Comparison of ENCODE assay signal across 9 mouse cellular contexts in the genomic region with DNA sequence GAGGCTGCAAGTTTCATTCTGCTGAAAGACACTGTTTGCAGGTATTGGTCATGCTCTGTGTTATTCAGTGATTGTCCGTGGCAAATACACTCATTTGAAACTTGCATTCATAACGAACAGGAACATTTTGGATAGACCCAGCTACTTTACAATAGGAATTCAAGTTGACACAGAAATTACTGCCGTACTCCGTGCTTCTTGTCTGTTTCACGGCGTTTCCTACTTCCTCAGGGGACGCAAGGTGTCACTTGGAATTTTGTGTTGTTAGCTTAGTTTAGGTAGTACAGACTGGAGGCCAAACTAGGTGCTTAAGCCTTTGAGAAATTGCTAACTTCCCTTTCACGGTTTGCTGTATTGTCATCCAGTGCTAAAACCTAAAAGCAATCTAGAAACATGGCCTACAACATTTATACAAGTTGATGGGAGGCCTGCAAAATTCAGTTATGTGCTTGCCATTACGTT. TPM values are rescaled to one million over a fixed set of nuclear protein-coding genes. Genes with fewer than 3 reads are reported as not detected.
A peak's percentile ranks its signal among the peaks of the same experiment; 100 is the strongest.
DNase-seq lines count a peak whose midpoint lies in the region; ATAC-seq lines count a peak whose summit lies in the region.
"Had no signal": no experiment of that assay in that cellular context is flagged by ENCODE, and none has a peak within 500 bp of the region (broad histone marks: within the 10 kb centered on the region; RNA-seq: fewer than 3 reads in every experiment).

No protein-coding gene starts in this region.

- 57% methylated on average over 9 of the region's 9 CpGs for WGBS in limb, embryonic 15.5 days

- peaks cover 6% of the 10 kb centered on the region for H3K36me3 ChIP-seq in erythroblast, embryonic 14.5 days (ENCODE audit: control insufficient read depth)
- H3K36me3 ChIP-seq in limb, embryonic 15.5 days: no peaks in the 10 kb centered on the region

- peak overlapping the region; percentile 71 for H3K4me2 ChIP-seq in limb, embryonic 15.5 days

- H3K9ac ChIP-seq in limb, embryonic 15.5 days: no peak overlapping the region

- peaks cover 36% of the 10 kb centered on the region for H3K4me1 ChIP-seq in erythroblast, embryonic 14.5 days (ENCODE audit: control insufficient read depth)
- peaks cover 5% of the 10 kb centered on the region for H3K4me1 ChIP-seq in limb, embryonic 15.5 days

- H3K4me3 ChIP-seq in erythroblast, embryonic 14.5 days (replicated peaks): peak overlapping the region; percentile 93
- H3K4me3 ChIP-seq in limb, embryonic 15.5 days: peak overlapping the region; percentile 98

- H3K9me3 ChIP-seq in erythroblast, embryonic 14.5 days (ENCODE audit: control insufficient read depth, low read length): no peaks in the 10 kb centered on the region
- H3K9me3 ChIP-seq in limb, embryonic 15.5 days: no peaks in the 10 kb centered on the region

- no peak for ATAC-seq in erythroblast, adult 5-6 weeks (replicated peaks; ENCODE audit: low FRiP score, poor library complexity, severe bottlenecking)
- ATAC-seq in limb, embryonic 15.5 days (ENCODE audit: insufficient number of reproducible peaks, low FRiP score, low TSS enrichment, low read depth): no peak
- no peak for ATAC-seq in activated CD4-positive, CD25-positive, alpha-beta regulatory T cell, adult 4 months

- H3K27me3 ChIP-seq in erythroblast, embryonic 14.5 days (ENCODE audit: control insufficient read depth): no peaks in the 10 kb centered on the region
- no peaks in the 10 kb centered on the region for H3K27me3 ChIP-seq in limb, embryonic 15.5 days

- H3K27ac ChIP-seq in limb, embryonic 15.5 days: no peak overlapping the region

- DNase-seq in thymus, postnatal 0 days (ENCODE audit: low spot score): peak; percentile 7
- no peak for DNase-seq in thymus, adult 18-20 months
- DNase-seq in right cerebral cortex, postnatal 25 days: no peak
- no peak for DNase-seq in urinary bladder, postnatal 4 days (ENCODE audit: low spot score in 2 of 2)

RNA-seq across cellular contexts. Expression of gene Gm3625, which starts 1.2 kb away (rescaled TPM):
- not detected in 2 replicates for polyA plus RNA-seq in erythroblast, embryonic 14.5 days (2012)
- not detected in 2 replicates for total RNA-seq in erythroblast, adult 5-6 weeks (2015; ENCODE audit: low replicate concordance)
- total RNA-seq in erythroblast, adult 5-6 weeks (2017; ENCODE audit: low replicate concordance): not detected in 2 replicates
- not detected in 2 replicates for polyA plus RNA-seq in thymus, postnatal 0 days (2015; fragmentation: Nextera tagmentation; extraction: Ambion mirVana)
- not detected in 2 replicates for polyA plus RNA-seq in limb, embryonic 15.5 days (2015; fragmentation: Nextera tagmentation; extraction: Ambion mirVana)
- not detected for polyA plus RNA-seq in activated CD4-positive, CD25-positive, alpha-beta regulatory T cell, adult 4 months (2017; shearing (Covaris generic))
- polyA plus RNA-seq: gonadal fat pad, adult 2 months had no signal

RNA-seq across cellular contexts. Expression of gene Itsn2, which starts 1.5 kb away (rescaled TPM):
- polyA plus RNA-seq in erythroblast, embryonic 14.5 days (2012): 0.70 and 0.84 TPM in 2 replicates
- 27.1 and 53.5 TPM in 2 replicates for total RNA-seq in erythroblast, adult 5-6 weeks (2015; ENCODE audit: low replicate concordance)
- 53.4 and 60.5 TPM in 2 replicates for total RNA-seq in erythroblast, adult 5-6 weeks (2017; ENCODE audit: low replicate concordance)
- 47.9 and 53.0 TPM in 2 replicates for polyA plus RNA-seq in thymus, postnatal 0 days (2015; fragmentation: Nextera tagmentation; extraction: Ambion mirVana)
- polyA plus RNA-seq in limb, embryonic 15.5 days (2015; fragmentation: Nextera tagmentation; extraction: Ambion mirVana): 33.8 and 39.3 TPM in 2 replicates
- 10 to 100 TPM; 49.0 to 54.6 TPM for polyA plus RNA-seq in activated CD4-positive, CD25-positive, alpha-beta regulatory T cell, adult 4 months (2017; shearing (Covaris generic))

Comparison
In these comparisons a context has a peak if more than half of its experiments do, and no peak if none do; other contexts are left out.
1. RNA of gene Itsn2, which starts 1.5 kb away (polyA plus RNA-seq): 49.0 to 54.6 TPM in activated CD4-positive, CD25-positive, alpha-beta regulatory T cell, adult 4 months, 47.9 to 53.0 TPM in thymus, postnatal 0 days and 33.8 to 39.3 TPM in limb, embryonic 15.5 days; 0.70 to 0.84 TPM in erythroblast, embryonic 14.5 days; every median in the first group is over 10 times any median in the second.